Mouse (Mus musculus): ENCODE results near the gene Meiob.

- TF ChIP-seq CTCF (IDR thresholded peaks at IDR 0.05; ENCODE audit: low read depth) (no peak), EP300 (optimal IDR thresholded peaks at IDR 0.05) (no peak)
Observed at GRCm38 (mm10) chr17:24867914-24868313, 63.8 kb downstream of the Meiob start.
